Mouse (Mus musculus) liver, embryonic 14.5 days (tissue): Measurements from ENCODE around the gene Setmar.

Experiments used
- CTCF ChIP-seq: IDR thresholded peaks from 2 replicates; pipeline ENCODE4 v1.5.1; 2016; ENCODE audit warnings: antibody characterized with exemption, low read depth, control low read depth
- EP300 ChIP-seq: IDR thresholded peaks from 2 replicates; pipeline ENCODE4 v1.6.1; 2016; ENCODE audit warnings: antibody characterized with exemption, low read depth

- TF ChIP-seq CTCF (no peak), EP300 (no peak)
Observed at GRCm38 (mm10) chr6:108070947-108071346, 6.1 kb downstream of the Setmar start.
